Mouse (Mus musculus): ENCODE data around the gene Mbnl1.

The Mbnl1 gene

GRCm38 (mm10) chr3:60615057-60615606 lies 142.5 kb downstream of the Mbnl1 start:
- no peak for DNase-seq

- DNase-seq: no peak
Observed at GRCm38 (mm10) chr3:60615615-60616014, 143.0 kb downstream of the Mbnl1 start.

GRCm38 (mm10) chr3:60616147-60616546 lies 143.5 kb downstream of the Mbnl1 start:
- no peak for DNase-seq

GRCm38 (mm10) chr3:60617643-60618042 lies 145.0 kb downstream of the Mbnl1 start:
- no peak for DNase-seq

- DNase-seq: no peak
Observed at GRCm38 (mm10) chr3:60620236-60620635, 147.6 kb downstream of the Mbnl1 start.

GRCm38 (mm10) chr3:60631183-60631582 lies 158.6 kb downstream of the Mbnl1 start:
- no peak for DNase-seq

GRCm38 (mm10) chr3:60631754-60632153 lies 159.1 kb downstream of the Mbnl1 start:
- DNase-seq: no peak

GRCm38 (mm10) chr3:60632796-60633466 lies 160.3 kb downstream of the Mbnl1 start:
- DNase-seq: no peak

GRCm38 (mm10) chr3:60638530-60638929 lies 165.9 kb downstream of the Mbnl1 start:
- DNase-seq: no peak

GRCm38 (mm10) chr3:60639135-60639534 lies 166.5 kb downstream of the Mbnl1 start:
- DNase-seq: no peak

GRCm38 (mm10) chr3:60642227-60642626 lies 169.6 kb downstream of the Mbnl1 start:
- no peak for DNase-seq

- DNase-seq: no peak
Observed at GRCm38 (mm10) chr3:60645531-60645930, 172.9 kb downstream of the Mbnl1 start.

- no peak for DNase-seq
Observed at GRCm38 (mm10) chr3:60648293-60648692, 175.7 kb downstream of the Mbnl1 start.

- no peak for DNase-seq
Observed at GRCm38 (mm10) chr3:60660762-60661161, 188.1 kb downstream of the Mbnl1 start.
